Mouse (Mus musculus) effector memory CD4-positive, alpha-beta T cell, adult 7 months (primary cell): ENCODE data around the gene Itih3. TPM values are rescaled to one million over a fixed set of nuclear protein-coding genes. Genes with fewer than 3 reads are reported as not detected.

Experiments used
- polyA plus RNA-seq: library from polyadenylated mRNA; unstranded; fragments of 100-300 nt; shearing (Covaris generic); gene quantifications from one replicate; pipeline ENCODE4 v1.2.1, GENCODE M21; 2017

Gene Itih3
- polyA plus RNA-seq, result not detected

GRCm38 (mm10) chr14:30923375-30924105 lies at the start of gene Itih3:
Gene Itih3, minus strand, starts transcription at chr14:30923760.

GRCm38 (mm10) chr14:30951154-30951825 lies 27.7 kb upstream of the Itih3 start, which contains the start of gene Nek4:
Gene Nek4, plus strand, starts transcription at chr14:30951377.

DNA sequence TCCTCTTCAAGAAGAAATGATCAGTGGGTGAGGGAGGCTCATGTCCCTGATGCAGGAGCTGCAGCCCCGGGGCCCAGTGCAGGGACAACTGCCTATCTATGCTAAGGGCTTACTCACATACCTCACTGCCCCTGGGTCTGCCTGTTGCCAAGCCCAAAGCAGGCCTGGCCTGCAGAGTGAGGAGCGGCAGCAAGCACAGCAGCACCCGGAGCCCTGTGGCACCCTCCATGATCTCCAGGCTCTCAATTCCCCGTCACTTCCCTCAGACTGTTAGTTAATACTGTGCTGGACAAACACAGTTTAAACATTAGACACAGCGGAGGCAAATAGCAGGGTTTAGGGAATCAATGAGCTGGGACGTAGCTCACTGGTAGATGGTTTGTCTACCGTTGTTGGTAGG lies 19.5 kb upstream of the Itih3 start, which contains the start of gene Itih1:
Itih1 (minus strand) TSS at position 252 of the 400 bp plus-strand sequence.

DNA sequence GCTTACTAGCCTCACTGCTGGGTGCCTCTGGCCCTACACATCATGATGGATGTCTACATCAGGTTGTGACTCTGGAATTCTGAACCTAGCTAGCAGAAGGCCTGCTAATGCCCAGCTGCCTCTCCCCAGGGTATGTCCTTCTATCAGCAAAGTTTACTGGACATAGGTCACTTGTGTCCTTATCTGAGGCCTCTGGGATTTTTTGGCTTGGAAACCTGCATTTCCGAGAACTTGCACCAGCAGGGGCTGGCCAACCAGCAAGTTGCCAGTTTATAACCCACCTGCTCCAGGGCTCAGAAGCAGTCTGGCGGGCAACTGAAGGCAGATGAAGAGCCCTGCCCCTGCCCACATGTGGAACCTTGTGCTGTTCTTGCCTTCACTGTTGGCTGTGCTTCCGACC lies 37.4 kb downstream of the Itih3 start, which contains the start of gene Itih4:
Itih4 (plus strand) TSS at position 273 of the 400 bp plus-strand sequence.

GRCm38 (mm10) chr14:30878958-30879571 lies 44.5 kb downstream of the Itih3 start, which contains the start of gene Mustn1:
Gene Mustn1, plus strand, starts transcription at chr14:30879200.

Other genes with a start within 250 kb of the Itih3 start
- 15.8 TPM for gene Sfmbt1, start 208.9 kb downstream of the Itih3 start, polyA plus RNA-seq
- 17.5 TPM for gene Tmem110, start 98.2 kb downstream of the Itih3 start, polyA plus RNA-seq
- gene Mustn1, start 44.6 kb downstream of the Itih3 start, polyA plus RNA-seq, result 0.41 TPM
- not detected for gene Itih4, start 37.3 kb downstream of the Itih3 start, polyA plus RNA-seq
- not detected for gene Itih1, start 19.5 kb upstream of the Itih3 start, polyA plus RNA-seq
- gene Nek4, start 27.6 kb upstream of the Itih3 start, polyA plus RNA-seq, result 6.8 TPM
- 7.8 TPM for gene Glt8d1, start 77.6 kb upstream of the Itih3 start, polyA plus RNA-seq
- gene Spcs1, start 77.9 kb upstream of the Itih3 start, polyA plus RNA-seq, result 155 TPM
- 143 TPM for gene Pbrm1, start 95.4 kb upstream of the Itih3 start, polyA plus RNA-seq
- gene Gnl3, start 95.4 kb upstream of the Itih3 start, polyA plus RNA-seq, result 118 TPM
- 55.9 TPM for gene Smim4, start 205.2 kb upstream of the Itih3 start, polyA plus RNA-seq
- gene Nt5dc2, start 207.3 kb upstream of the Itih3 start, polyA plus RNA-seq, result not detected
- not detected for gene Stab1, start 244.9 kb upstream of the Itih3 start, polyA plus RNA-seq